Mouse (Mus musculus) liver, postnatal 0 days (tissue): ENCODE measurements at regions not wholly inside any gene's neighbourhood (a gene's known extent, or its start where the extent isn't known, plus 50 kb on each side); places are given as distances from the start of the nearest gene placed in this dataset.

Source experiments
- CTCF ChIP-seq: sonication (generic); IDR thresholded peaks from 2 replicates; pipeline ENCODE4 v1.5.1; 2016; ENCODE audit warnings: antibody characterized with exemption, low read depth
- EP300 ChIP-seq: IDR thresholded peaks from 2 replicates; pipeline ENCODE4 v1.6.1; 2016; ENCODE audit warnings: antibody characterized with exemption, low read depth, mild to moderate bottlenecking

DNA sequence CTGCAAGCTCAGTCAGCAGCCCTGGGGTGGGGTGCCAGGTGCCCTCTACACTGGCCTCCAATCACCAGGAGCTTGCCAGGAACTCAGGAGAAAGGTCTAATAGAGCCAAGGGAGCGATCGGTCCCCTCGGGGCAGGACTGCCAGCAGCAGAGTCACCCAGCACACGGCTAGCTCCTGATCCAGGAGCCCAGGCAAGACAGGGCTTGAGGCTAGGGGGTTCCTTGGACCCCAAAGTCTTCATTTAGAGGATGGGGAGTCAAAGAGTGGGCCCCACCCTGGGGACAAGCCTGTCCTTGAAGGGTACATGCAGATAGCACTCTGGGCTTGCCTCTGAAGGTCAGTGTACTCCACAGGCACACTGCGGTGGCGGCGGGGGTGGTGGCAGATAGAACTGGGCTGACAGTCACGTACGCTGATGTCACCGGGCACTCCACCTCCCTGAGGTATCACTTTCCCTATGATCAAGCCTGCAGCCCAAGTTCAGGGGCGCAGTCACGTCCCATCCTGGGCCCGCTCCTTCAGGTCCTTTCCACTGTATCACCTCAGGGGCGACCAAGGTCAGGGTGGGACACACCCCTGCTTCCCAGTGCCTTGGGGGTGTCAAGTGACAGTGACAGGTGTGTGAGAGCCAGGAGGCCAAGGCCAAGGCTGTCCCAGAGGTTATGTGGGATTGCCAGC, 114.2 kb upstream of the 1600014C23Rik start:
- TF ChIP-seq CTCF (no peak), EP300 (no peak)
